Mouse (Mus musculus) midbrain, embryonic 16.5 days (tissue): ENCODE data around the gene Map2k2. TPM values are rescaled to one million over a fixed set of nuclear protein-coding genes. Genes with fewer than 3 reads are reported as not detected.
"Not testable (repeated sequence)": the region's sequence is repeated elsewhere in the genome, so short reads cannot be mapped to it uniquely, and the experiment has no call there.

Experiments used
- ATAC-seq: fragments of 200-750 bp; cut with Nextera tagmentation; 2 replicates; pipeline ENCODE4 v1.8.0; 2017; ENCODE audit warnings: moderate TSS enrichment
- H3K27ac ChIP-seq: fragments of 300-500 bp; sonication (generic); 2 replicates; pipeline ENCODE4 v1.5.1; 2014; ENCODE audit warnings: mild to moderate bottlenecking, low read length, mixed read lengths
- H3K27me3 ChIP-seq: fragments of 300-500 bp; sonication (generic); 2 replicates; pipeline ENCODE4 v1.6.1; 2014; ENCODE audit warnings: low read depth, low read length, mixed read lengths; ENCODE audit not compliant: control insufficient read depth, insufficient read depth
- H3K36me3 ChIP-seq: fragments of 300-500 bp; sonication (generic); 2 replicates; pipeline ENCODE4 v1.6.1; 2014; ENCODE audit warnings: mild to moderate bottlenecking, low read length, moderate library complexity, mixed read lengths; ENCODE audit not compliant: control insufficient read depth, insufficient read depth
- H3K4me1 ChIP-seq: fragments of 300-500 bp; sonication (generic); 2 replicates; pipeline ENCODE4 v1.6.1; 2014; ENCODE audit warnings: mild to moderate bottlenecking, low read length, mixed read lengths; ENCODE audit not compliant: control insufficient read depth, insufficient read depth
- H3K4me2 ChIP-seq: fragments of 300-500 bp; sonication (generic); 2 replicates; pipeline ENCODE4 v1.6.1; 2014; ENCODE audit warnings: mild to moderate bottlenecking, low read length, mixed read lengths
- H3K4me3 ChIP-seq: fragments of 300-500 bp; sonication (generic); 2 replicates; pipeline ENCODE4 v1.5.1; 2014; ENCODE audit warnings: low read depth, mild to moderate bottlenecking, low read length, moderate library complexity, mixed read lengths
- H3K9ac ChIP-seq: fragments of 300-500 bp; sonication (generic); 2 replicates; pipeline ENCODE4 v1.6.1; 2014; ENCODE audit warnings: low read depth, low read length, mixed read lengths
- H3K9me3 ChIP-seq: fragments of 300-500 bp; sonication (generic); replicated peaks from 2 replicates; pipeline ENCODE4 v1.6.1; 2014; ENCODE audit warnings: mild to moderate bottlenecking, low read length, mixed read lengths; ENCODE audit not compliant: control insufficient read depth, poor library complexity, severe bottlenecking
- WGBS: fragments of 180-500 bp; shearing (Covaris S2); extraction: QIAGEN DNeasy Blood & Tissue Kit; methylation state at CpG from one replicate; pipeline ENCODE4 v1.1.7; 2014; 5-methylcytosine and 5-hydroxymethylcytosine counted together
- polyA plus RNA-seq: library from polyadenylated mRNA; unstranded; fragments of >200 nt; fragmentation: Nextera tagmentation; extraction: Ambion mirVana; gene quantifications from 2 replicates; pipeline ENCODE4 v1.2.1, GENCODE M21; 2015

Gene Map2k2
- polyA plus RNA-seq, 1 experiment from 2014 or later = 227 TPM

DNA sequence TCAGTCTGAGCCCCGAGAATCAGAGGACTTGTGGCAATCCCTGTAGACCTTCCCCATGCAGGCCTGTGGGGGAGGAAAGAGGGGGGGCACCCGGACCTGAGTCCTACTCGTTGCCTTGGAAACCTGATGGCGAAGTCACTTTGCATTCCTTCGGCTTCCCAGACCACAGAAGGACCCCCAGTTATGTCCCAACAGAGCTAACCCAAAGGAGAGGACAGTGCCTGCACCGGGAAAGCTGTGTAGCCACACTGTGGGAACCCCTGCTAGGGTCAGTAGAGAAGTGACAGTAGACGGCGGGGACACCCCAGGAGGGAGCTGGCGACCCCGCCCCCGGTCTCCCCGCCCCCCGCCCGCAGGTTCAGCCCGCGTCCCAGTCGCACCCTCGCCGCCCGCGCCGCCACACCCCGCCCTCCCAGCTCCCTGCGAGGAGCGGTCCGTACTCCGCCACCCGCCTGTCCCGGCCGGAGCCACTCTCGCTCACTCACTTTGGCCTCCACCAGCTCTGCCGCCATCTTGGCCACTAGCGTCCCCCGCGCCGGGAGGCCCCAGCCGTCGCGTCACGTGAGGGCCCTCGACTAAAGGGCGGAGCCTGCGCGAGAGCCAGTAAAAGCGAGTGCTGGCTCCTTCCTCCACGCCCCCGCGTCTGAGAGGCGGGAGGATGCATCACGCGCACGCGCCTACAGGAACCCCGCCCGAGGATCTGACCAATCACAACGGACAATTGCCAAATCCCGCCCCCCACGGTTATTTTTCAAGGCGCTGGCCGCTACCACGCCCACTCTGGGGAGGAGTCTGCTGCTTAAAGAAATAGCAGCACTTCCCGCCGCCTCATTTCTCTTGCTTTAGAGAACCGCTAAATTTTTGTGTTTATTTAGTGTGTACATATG, 61.7 kb downstream of the Map2k2 start, which contains the start of gene Pias4:
TSS of gene Pias4 (minus strand) at position 724 of the 887 bp plus-strand sequence.
- WGBS = under 1% methylated on average over 63 of the region's 64 CpGs
- Histone ChIP-seq H3K4me1 (peaks cover 24% of the 10 kb centered on the region), H3K9ac (peak within 1 kb of the TSS; percentile 85), H3K27me3 (no peaks in the 10 kb centered on the region), H3K27ac (peak within 1 kb of the TSS; percentile 73), H3K4me3 (peak within 1 kb of the TSS; percentile 83), H3K9me3 (no peaks in the 10 kb centered on the region), H3K4me2 (peak within 1 kb of the TSS; percentile 96), H3K36me3 (peaks cover 3% of the 10 kb centered on the region)
- peak; percentile 85 for ATAC-seq

DNA sequence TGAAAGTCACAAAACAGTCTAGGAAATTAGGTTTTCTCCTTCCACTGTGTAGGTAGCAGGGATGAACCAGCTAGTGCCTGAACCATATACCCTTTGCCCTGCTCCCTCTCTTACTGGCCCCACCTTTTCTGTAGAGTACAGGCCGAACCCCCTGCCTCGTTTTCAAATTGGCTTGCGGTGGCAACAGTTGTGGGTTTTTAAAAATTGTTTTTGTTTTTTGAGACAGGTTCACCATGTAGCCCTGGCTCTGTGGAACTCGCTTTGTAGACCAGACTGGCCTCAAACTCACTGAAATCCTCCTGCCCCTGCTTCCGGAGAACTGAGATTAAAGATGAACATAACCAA, 62.3 kb downstream of the Map2k2 start:
- WGBS = 10% methylated on average over 5 of the region's 5 CpGs
- H3K9me3 ChIP-seq = no peaks in the 10 kb centered on the region
- H3K27me3 ChIP-seq = no peaks in the 10 kb centered on the region
- peak overlapping the region; percentile 66 for H3K27ac ChIP-seq
- peaks cover 24% of the 10 kb centered on the region for H3K4me1 ChIP-seq
- peaks cover 3% of the 10 kb centered on the region for H3K36me3 ChIP-seq
- H3K4me3 ChIP-seq = peak overlapping the region; percentile 46
- H3K9ac ChIP-seq = peak overlapping the region; percentile 37; the same call in 1 of the 2 replicates
- peak; percentile 66 for ATAC-seq
- peak overlapping the region; percentile 91 for H3K4me2 ChIP-seq

DNA sequence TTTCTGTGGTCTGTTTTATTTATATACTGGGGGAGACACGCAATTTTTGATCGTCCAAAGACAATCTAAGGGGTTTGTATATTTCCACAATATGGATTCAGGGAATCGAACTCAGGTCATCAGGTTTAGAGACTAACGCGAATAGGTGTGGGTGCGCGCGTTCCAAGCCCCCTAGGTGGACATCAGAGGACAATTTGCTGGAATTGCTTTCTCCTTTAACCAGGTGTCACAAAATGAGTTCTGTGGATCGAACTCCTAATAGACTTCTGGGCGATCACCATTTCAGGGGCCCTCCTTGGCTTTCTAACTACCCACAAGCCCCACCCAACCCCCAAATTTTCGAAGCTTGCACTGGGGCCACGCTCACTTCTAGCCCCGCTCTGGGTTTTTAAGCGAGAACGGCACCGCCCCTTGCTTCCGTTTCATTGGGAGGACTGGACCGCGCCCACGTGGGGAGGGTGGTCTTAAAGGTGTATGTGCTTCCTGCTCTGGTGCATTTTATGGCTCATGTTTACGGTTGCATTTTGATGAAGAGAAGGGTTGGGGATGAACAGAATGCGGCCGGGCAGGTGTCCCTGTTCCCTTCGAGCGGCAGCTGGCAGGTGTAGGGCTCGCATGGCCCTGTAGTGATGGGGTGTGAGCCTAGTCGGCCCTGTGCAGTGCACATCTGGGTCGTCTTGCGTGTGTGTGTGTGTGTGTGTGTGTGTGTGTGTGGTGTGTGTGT, 63.0 kb downstream of the Map2k2 start:
- Histone ChIP-seq H3K4me1 (peaks cover 28% of the 10 kb centered on the region), H3K4me3 (peak overlapping the region; percentile 46), H3K27me3 (no peaks in the 10 kb centered on the region), H3K4me2 (peak overlapping the region; percentile 91), H3K27ac (peak overlapping the region; percentile 73), H3K9me3 (no peaks in the 10 kb centered on the region), H3K9ac (peak overlapping the region; percentile 74), H3K36me3 (no peaks in the 10 kb centered on the region; the same call in 1 of the 2 replicates)
- ATAC-seq = peak; percentile 49
- WGBS = 3% methylated on average over 29 of the region's 29 CpGs

DNA sequence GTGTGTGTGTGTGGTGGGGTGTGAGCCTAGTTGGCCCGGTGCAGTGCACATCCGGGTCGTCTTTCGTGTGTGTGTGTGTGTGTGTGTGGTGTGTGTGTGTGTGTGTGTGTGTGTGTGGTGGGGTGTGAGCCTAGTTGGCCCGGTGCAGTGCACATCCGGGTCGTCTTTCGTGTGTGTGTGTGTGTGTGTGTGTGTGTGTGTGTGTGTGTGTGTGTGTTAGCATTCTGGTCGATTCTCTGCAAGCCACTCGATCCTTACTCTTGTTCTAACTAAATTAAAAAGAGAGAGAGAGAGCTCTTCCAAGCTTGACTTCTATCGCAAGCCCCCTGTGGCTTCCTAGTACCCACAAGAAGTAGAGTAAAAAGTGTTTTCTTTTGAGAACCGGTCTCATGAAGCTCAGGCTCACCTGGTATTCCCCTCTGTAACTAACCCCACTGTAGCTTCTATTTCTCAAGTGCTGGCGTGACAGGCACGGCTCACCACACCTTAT, 63.7 kb downstream of the Map2k2 start:
- not testable (repeated sequence) for H3K36me3 ChIP-seq, H3K9ac ChIP-seq, ATAC-seq, H3K4me3 ChIP-seq, H3K9me3 ChIP-seq, H3K4me2 ChIP-seq, H3K27ac ChIP-seq, H3K27me3 ChIP-seq
- WGBS = 38% methylated on average over 10 of the region's 14 CpGs
- H3K4me1 ChIP-seq = peaks cover 36% of the 10 kb centered on the region

DNA sequence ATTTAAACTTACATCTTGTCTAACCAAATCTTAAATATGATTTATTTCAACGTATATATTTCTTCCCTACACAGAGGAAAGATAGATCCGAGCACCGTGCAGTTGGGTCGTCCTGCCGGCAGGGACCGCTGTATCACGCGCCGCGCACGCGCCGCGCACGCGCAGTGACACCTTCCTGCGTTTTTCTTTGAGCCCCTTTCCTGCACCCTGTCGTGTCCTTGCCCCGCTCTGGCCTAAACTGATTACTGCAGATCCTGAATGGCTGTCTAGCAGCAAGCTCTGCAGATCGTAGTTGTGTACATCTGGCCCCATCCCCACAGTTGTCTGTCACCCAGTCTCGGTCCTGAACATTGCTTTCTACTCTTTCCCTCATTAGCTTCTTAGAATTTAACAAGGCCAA, 67.4 kb downstream of the Map2k2 start:
- peaks cover 39% of the 10 kb centered on the region for H3K4me1 ChIP-seq
- peaks cover 7% of the 10 kb centered on the region for H3K36me3 ChIP-seq
- peak overlapping the region; percentile 61 for H3K9ac ChIP-seq
- peak overlapping the region; percentile 94 for H3K27ac ChIP-seq
- H3K27me3 ChIP-seq = no peaks in the 10 kb centered on the region
- H3K4me2 ChIP-seq = peak overlapping the region; percentile 51
- no peak for ATAC-seq
- no peaks in the 10 kb centered on the region for H3K9me3 ChIP-seq
- H3K4me3 ChIP-seq = peak overlapping the region; percentile 17; the same call in 1 of the 2 replicates
- 4% methylated on average over 21 of the region's 21 CpGs for WGBS

DNA sequence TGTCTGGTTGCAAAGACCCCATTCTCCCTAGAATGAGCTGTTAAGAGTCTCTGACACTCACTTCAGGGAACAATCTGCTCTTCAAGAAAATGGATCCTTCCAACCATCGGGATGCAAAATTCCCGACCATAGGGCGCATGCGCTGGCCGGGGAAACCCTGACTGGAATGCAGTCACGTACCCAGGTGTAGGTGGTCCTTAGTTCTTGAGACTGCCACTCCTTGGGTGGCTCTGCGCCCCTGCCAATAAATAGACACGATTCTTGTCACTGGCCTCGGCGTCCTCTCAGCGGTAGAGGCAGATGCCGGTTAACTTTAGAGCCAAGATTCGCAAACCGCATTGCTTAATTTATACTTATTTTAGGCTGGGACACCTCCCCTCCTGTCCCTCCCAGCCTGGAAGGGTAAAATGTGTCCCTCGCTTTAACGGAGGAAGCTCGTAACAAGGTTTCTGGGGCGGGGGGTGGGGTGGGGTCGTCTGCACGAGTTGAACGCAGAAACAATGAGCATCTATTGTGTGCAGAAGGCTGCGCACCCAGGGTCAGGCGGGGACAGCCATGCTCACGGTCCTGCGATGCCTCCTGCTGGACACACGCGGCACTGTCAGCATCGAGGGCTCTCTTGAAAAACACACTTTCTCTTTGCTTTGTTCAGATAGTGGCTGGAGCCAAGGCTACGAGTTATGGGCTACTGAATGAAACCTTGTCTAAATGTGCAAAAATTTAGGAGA, 69.1 kb downstream of the Map2k2 start:
- Histone ChIP-seq H3K36me3 (peaks cover 23% of the 10 kb centered on the region), H3K27me3 (no peaks in the 10 kb centered on the region), H3K27ac (peak overlapping the region; percentile 94), H3K4me2 (peak overlapping the region; percentile 76), H3K9ac (peak overlapping the region; percentile 71), H3K4me1 (peaks cover 37% of the 10 kb centered on the region), H3K9me3 (no peaks in the 10 kb centered on the region), H3K4me3 (peak overlapping the region; percentile 42)
- ATAC-seq = peak; percentile 63
- 1% methylated on average over 29 of the region's 29 CpGs for WGBS

DNA sequence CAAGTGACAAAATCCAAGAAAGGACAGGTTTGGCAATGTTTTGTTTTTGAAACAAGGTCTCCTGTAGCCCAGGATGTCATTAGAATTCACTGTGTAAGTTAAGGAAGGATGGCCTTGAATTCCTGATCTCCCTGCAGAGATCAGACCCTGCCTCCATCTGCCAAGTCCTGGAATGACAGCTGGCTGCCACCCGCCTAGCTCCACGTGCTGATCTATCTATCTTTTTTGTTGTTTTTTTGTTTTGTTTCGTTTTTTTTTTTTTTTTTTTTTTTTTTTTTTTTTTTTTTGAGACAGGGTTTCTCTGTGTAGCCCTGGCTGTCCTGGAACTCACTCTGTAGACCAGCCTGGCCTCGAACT, 69.6 kb downstream of the Map2k2 start:
- H3K27ac ChIP-seq = peak overlapping the region; percentile 94
- 5% methylated on average over 4 of the region's 4 CpGs for WGBS
- H3K4me1 ChIP-seq = peaks cover 37% of the 10 kb centered on the region
- H3K4me3 ChIP-seq = peak overlapping the region; percentile 42
- peak overlapping the region; percentile 71 for H3K9ac ChIP-seq
- not testable (repeated sequence) for H3K9me3 ChIP-seq, ATAC-seq, H3K27me3 ChIP-seq
- H3K4me2 ChIP-seq = peak overlapping the region; percentile 76
- H3K36me3 ChIP-seq = peaks cover 28% of the 10 kb centered on the region

DNA sequence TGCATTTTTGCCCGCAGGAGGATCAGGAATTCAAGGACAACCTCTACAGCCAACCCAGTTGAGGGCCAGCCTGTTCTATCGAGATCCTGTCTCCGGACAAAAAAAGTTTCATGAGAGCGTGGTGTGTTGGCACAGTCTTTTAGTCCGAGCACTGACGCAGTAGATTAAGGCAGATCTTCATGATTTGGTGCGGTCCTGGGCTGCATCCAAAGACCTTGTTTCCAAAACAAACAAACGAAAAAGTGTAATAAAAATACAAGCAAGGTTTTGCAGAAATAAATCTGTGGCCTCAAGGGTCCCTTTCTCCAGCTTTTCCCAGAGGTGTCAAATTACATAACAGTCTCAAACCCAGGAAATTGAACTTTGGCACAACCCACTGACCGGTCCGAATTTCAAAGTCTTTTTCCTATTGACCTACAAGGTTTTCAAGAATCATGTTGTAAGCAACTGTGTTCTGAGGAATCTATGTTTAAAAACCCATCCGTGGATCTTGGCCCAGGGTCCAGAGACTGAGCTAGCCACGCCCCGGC, 70.3 kb downstream of the Map2k2 start:
- H3K36me3 ChIP-seq = peaks cover 35% of the 10 kb centered on the region
- no peaks in the 10 kb centered on the region for H3K9me3 ChIP-seq
- no peak for ATAC-seq
- peak overlapping the region; percentile 94 for H3K27ac ChIP-seq
- H3K4me3 ChIP-seq = peak overlapping the region; percentile 94
- peak overlapping the region; percentile 10 for H3K9ac ChIP-seq
- 5% methylated on average over 13 of the region's 13 CpGs for WGBS
- H3K4me1 ChIP-seq = peaks cover 37% of the 10 kb centered on the region
- H3K4me2 ChIP-seq = peak overlapping the region; percentile 64
- no peaks in the 10 kb centered on the region for H3K27me3 ChIP-seq
